Mouse (Mus musculus) testis, adult 2 months (tissue): ENCODE data around the gene Fam162b.

Source experiments
- CTCF ChIP-seq: fragments of 200-500 bp; IDR thresholded peaks from 2 replicates; pipeline ENCODE4 v1.5.1; 2012; ENCODE audit warnings: low read depth, mild to moderate bottlenecking, inconsistent platforms, low read length, moderate library complexity; ENCODE audit not compliant: control insufficient read depth, insufficient read depth, insufficient replicate concordance
- POLR2A ChIP-seq: fragments of 200-500 bp; IDR thresholded peaks from 2 replicates; pipeline ENCODE4 v1.6.1; 2012; ENCODE audit warnings: low read depth, mild to moderate bottlenecking, inconsistent platforms, low read length, moderate library complexity; ENCODE audit not compliant: control insufficient read depth

DNA sequence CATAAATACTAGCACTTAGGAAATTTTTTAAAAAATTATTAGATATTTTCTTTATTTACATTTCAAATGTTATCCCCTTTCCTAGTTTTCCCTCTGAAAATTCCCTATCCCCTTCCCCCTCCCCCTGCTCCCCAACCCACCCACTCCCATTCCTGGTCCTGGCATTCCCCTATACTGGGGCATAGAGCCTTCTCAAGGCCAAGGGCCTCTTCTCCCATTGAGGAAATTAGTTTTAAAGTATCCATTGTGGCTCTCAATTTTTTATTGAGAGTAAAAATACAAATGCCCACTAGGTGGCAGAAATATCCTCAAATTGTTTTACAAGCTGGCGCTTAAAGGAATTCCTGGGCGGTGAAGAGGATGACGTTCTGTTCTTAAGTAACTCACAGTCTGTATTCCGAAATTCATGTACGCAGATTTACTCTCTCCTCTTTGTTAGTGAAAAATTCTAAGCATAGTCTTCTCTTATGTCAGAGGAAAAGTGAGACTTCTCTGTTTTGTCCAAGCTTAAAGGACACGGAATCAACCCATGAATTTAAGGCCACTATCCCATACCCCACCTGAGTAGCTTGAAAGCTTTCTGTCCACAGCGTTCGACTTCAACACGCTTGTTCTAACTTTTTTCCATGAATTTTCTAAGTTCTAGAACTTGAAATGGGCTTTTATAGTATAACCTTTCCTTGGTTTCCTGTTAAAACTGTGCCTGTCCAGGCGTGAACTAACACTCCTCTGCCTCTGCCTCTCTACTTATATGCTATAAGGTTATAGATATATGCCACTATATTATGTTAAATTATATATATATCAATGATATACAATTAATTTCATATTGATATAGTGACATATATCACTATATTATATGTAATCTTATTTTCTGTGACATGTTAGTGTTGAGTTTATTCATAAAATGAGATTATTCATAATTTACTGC is 4.9 kb upstream of the Fam162b start:
- no peak for TF ChIP-seq CTCF
- no peak for TF ChIP-seq POLR2A
